Mouse (Mus musculus): ENCODE data around the gene Dbh. TPM values are rescaled to one million over a fixed set of nuclear protein-coding genes. Genes with fewer than 3 reads are reported as not detected.

Dbh gene
- polyA plus RNA-seq, 1 experiment = 2.7 TPM

DNA sequence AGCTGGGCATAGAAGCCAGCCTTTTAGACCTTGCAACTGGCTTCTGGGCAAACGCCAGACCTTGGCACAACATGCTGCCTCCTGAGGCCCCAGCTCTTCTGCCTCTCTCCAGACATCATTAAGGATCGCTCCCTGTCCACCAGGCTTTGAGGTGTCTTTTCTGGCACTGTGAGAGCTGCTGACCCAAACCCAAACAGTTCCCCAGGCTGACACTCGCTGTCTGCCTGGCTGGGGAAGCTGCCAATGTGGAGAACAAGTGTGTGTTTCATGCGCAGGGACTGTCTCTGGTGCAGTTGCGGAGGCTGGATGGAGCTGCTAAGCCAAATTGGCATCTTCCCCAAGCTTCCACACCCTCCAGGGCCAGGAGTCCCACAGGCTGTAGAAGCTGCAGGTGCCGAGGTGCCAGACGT lies 58.0 kb downstream of the Dbh start:
- TF ChIP-seq POLR2A (IDR thresholded peaks at IDR 0.05; ENCODE audit: borderline replicate concordance, extremely low read depth, insufficient read depth, insufficient read length, poor library complexity, severe bottlenecking) (no peak), CTCF (IDR thresholded peaks at IDR 0.05; ENCODE audit: borderline replicate concordance, extremely low read depth, insufficient read depth, insufficient read length) (no peak)
- no peak for DNase-seq (ENCODE audit: low read depth)

DNA sequence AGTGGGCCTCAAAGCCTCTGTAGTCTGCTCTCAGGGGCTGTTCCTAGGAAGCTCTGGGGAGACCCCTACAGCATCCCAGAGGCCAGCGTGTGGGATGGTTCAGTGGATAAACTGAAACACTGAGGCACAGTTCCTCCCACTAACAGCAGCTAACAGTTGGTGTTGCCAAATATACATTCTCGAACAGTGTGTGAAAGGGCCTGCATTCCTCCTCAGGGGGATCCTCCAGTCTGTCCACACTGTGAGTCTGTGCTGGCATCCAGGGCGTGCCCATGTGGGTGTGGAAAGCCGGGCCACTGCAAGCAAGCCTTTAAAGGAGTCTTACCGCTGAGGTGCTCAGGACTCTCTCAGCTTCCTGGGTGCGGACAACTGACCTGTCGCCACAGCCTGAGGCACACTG lies 61.5 kb downstream of the Dbh start:
- no peak for TF ChIP-seq CTCF (IDR thresholded peaks at IDR 0.05; ENCODE audit: borderline replicate concordance, extremely low read depth, insufficient read depth, insufficient read length)
- DNase-seq (ENCODE audit: low read depth) = no peak

DNA sequence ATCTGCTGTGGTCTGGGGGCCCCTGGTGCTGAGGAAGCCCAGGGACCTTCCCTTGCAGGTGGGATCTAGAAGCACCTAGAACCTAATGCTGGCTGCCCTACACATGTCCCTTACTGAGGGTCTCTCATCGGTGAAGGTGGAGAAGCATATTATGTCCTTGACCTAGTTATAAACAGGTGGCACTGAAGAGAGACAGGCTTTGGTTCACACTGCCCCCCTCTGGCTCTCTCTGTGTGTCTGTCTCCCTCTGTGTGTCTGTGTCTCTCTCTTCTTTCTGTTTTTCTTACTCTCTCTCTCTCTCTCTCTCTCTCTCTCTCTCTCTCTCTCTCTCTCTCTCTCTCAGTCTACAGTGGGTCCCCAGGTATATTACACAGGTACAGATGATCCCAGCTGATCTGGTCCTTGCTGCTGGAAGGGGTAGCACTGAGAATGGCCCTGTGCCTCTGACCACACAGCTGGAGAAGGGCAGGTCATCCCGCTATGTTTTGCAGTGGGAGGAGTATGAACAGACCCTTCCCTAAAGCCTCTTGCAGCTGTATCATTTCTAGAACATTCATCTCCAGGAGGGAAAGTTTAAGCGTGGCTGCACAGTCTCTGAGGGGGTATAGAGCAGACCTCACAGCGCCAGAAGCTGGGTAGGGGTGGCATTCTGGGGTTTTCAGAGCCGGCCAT lies 63.9 kb downstream of the Dbh start:
- TF ChIP-seq POLR2A (IDR thresholded peaks at IDR 0.05; ENCODE audit: borderline replicate concordance, extremely low read depth, insufficient read depth, insufficient read length, poor library complexity, severe bottlenecking) (no peak), CTCF (IDR thresholded peaks at IDR 0.05; ENCODE audit: borderline replicate concordance, extremely low read depth, insufficient read depth, insufficient read length) (no peak)

DNA sequence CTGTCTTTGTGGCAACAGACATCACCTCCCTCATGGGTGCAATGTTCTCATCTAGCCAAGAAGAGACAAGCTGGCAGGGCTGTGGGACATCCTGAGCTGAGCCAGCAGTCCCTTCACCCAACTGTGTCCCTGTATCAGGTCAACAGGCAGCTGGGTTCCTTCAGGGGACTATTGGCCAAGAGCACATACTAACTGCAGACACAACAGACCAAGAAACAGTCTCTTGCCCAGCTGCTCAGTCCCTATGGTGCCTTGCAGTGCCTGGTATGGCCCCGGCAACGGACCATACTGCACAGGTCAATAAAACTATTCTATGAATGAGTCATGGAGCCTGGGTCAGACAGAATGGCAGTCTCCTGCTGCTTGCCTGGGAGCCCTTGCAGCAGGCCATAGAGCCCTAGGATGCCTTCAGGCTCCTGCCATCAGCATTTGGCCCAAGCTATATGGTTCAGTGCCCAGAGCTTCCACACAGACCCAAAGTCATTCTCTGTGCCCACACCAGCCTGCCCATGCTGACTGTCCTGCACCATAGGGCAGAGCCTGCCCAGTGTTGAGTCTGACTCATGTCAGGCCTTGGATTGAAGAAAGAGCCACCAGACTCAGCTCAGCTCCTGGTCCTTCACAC lies 64.6 kb downstream of the Dbh start:
- no peak for DNase-seq (ENCODE audit: low read depth)
- TF ChIP-seq CTCF (IDR thresholded peaks at IDR 0.05; ENCODE audit: borderline replicate concordance, extremely low read depth, insufficient read depth, insufficient read length) (no peak), POLR2A (IDR thresholded peaks at IDR 0.05; ENCODE audit: borderline replicate concordance, extremely low read depth, insufficient read depth, insufficient read length, poor library complexity, severe bottlenecking) (no peak)

More for the DNA sequence above, 63.9 kb downstream of the Dbh start:
- no peak for DNase-seq (ENCODE audit: low read depth)

DNA sequence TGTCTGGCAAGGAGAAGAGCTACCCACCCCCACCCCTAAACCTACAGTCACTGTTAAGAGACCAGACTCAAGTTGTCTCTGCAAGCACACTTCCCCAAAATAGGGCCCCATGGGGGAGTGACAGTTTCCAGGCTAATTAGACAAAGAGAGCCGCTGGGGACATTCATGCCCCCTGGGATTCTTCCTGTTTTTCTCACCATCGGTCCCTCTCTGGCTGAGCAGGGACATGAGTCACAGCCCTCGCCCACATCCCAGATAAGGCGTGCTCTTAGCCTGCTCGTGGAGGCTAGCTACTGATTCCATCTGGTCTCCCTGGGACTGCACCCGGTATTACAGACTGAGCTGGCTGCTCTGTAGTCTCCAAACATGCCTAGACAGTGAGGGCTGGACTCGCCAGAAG lies 67.3 kb downstream of the Dbh start:
- TF ChIP-seq CTCF (IDR thresholded peaks at IDR 0.05; ENCODE audit: borderline replicate concordance, extremely low read depth, insufficient read depth, insufficient read length) = no peak
- TF ChIP-seq POLR2A (IDR thresholded peaks at IDR 0.05; ENCODE audit: borderline replicate concordance, extremely low read depth, insufficient read depth, insufficient read length, poor library complexity, severe bottlenecking) = no peak
- DNase-seq (ENCODE audit: low read depth) = no peak

Other genes with a start within 250 kb of the Dbh start
- gene Surf2, start 248.9 kb upstream of the Dbh start, polyA plus RNA-seq (2012; rRNA removed) = 51.2 and 56.7 TPM in 2 replicates
- gene Surf1, start 248.7 kb upstream of the Dbh start, polyA plus RNA-seq (2012; rRNA removed) = 60.6 and 68.5 TPM in 2 replicates
- 97.7 and 102 TPM in 2 replicates for gene Surf4, start 231.3 kb upstream of the Dbh start, polyA plus RNA-seq (2012; rRNA removed)
- 0.21 and 0.23 TPM in 2 replicates for gene Stkld1, start 231.2 kb upstream of the Dbh start, polyA plus RNA-seq (2012; rRNA removed)
- gene Rexo4, start 200.8 kb upstream of the Dbh start, polyA plus RNA-seq (2012; rRNA removed) = 40.8 and 46.6 TPM in 2 replicates
- gene Adamts13, start 191.8 kb upstream of the Dbh start, polyA plus RNA-seq (2012; rRNA removed) = 0.12 TPM in 1 of 2 replicates, not detected in the other
- 95.9 and 110 TPM in 2 replicates for gene Cacfd1, start 155.3 kb upstream of the Dbh start, polyA plus RNA-seq (2012; rRNA removed)
- gene Slc2a6, start 137.2 kb upstream of the Dbh start, polyA plus RNA-seq (2012; rRNA removed) = 7.2 and 8.2 TPM in 2 replicates
- gene Mymk, start 93.1 kb upstream of the Dbh start, polyA plus RNA-seq (2012; rRNA removed) = 0.26 and 0.73 TPM in 2 replicates
- gene Adamtsl2, start 85.9 kb upstream of the Dbh start, polyA plus RNA-seq (2012; rRNA removed) = 12.1 and 14.3 TPM in 2 replicates
- gene Fam163b, start 22.7 kb upstream of the Dbh start, polyA plus RNA-seq (2012; rRNA removed) = 5.6 and 7.2 TPM in 2 replicates
- 2.8 and 4.7 TPM in 2 replicates for gene Sardh, start 83.1 kb downstream of the Dbh start, polyA plus RNA-seq (2012; rRNA removed)

All from brain, embryonic 14.5 days (tissue).